Comparison of ENCODE assay signal across 40 mouse cellular contexts in the genomic region with DNA sequence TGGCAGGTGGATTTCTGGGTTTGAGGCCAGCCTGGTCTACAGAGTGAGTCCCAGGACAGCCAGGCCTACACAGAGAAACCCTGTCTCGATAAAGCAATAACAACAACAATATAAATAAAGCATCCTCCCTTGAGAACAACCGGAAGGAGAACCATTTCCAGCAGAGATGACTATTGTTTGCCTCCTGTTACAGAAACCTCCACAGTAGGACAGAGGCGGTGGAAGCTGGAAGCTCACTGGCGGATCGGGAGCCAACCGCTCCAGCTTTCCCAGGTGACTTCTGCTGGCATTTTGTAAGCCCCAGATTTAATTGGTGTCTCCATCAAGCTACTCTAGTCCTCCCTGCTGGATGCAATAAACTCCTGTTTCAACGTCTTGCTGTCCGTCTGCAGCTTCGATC. TPM values are rescaled to one million over a fixed set of nuclear protein-coding genes. Genes with fewer than 3 reads are reported as not detected.
"Had no signal": no experiment of that assay in that cellular context is flagged by ENCODE, and none has a peak within 500 bp of the region (broad histone marks: within the 10 kb centered on the region; RNA-seq: fewer than 3 reads in every experiment).

No protein-coding gene starts in this region.

- H3K4me3 ChIP-seq: heart, embryonic 10.5 days; heart, embryonic 12.5 days; hindbrain, embryonic 13.5 days; hindbrain, embryonic 15.5 days; kidney, embryonic 15.5 days; limb, embryonic 13.5 days; limb, embryonic 15.5 days had no signal

- H3K4me1 ChIP-seq: hindbrain, embryonic 13.5 days; hindbrain, embryonic 15.5 days; kidney, embryonic 15.5 days had no signal

- H3K9me3 ChIP-seq: heart, embryonic 10.5 days; heart, embryonic 12.5 days; hindbrain, embryonic 13.5 days; hindbrain, embryonic 15.5 days; kidney, embryonic 15.5 days; limb, embryonic 13.5 days; limb, embryonic 15.5 days had no signal

- H3K36me3 ChIP-seq: heart, embryonic 10.5 days; heart, embryonic 12.5 days; hindbrain, embryonic 13.5 days; hindbrain, embryonic 15.5 days; kidney, embryonic 15.5 days; limb, embryonic 13.5 days; limb, embryonic 15.5 days had no signal

- ATAC-seq: forebrain, postnatal 0 days; hindbrain, postnatal 0 days; intestine, embryonic 16.5 days had no signal

- H3K9ac ChIP-seq: forebrain, postnatal 0 days; heart, embryonic 12.5 days; hindbrain, embryonic 13.5 days; hindbrain, embryonic 15.5 days; kidney, embryonic 15.5 days; limb, embryonic 13.5 days; limb, embryonic 15.5 days; liver, embryonic 14.5 days had no signal

- H3K27me3 ChIP-seq: heart, embryonic 12.5 days; hindbrain, embryonic 13.5 days; hindbrain, embryonic 15.5 days; kidney, embryonic 15.5 days; limb, embryonic 15.5 days had no signal

- H3K27ac ChIP-seq: heart, embryonic 10.5 days; hindbrain, embryonic 13.5 days; hindbrain, embryonic 15.5 days; hindbrain, postnatal 0 days; kidney, embryonic 15.5 days; kidney, postnatal 0 days; limb, embryonic 13.5 days; limb, embryonic 15.5 days had no signal

- DNase-seq: forebrain, postnatal 0 days; gastrocnemius, postnatal 10 days; gastrocnemius, postnatal 25 days; heart, adult 18-20 months; heart, postnatal 10 days; heart, postnatal 36 days; kidney, adult 11 months; kidney, adult 2 months; kidney, adult 9 months; kidney, postnatal 14 days; kidney, postnatal 36 days; layer of hippocampus, adult 9-11 months; layer of hippocampus, postnatal 36 days; left cerebral cortex, postnatal 4 days had no signal

- H3K4me2 ChIP-seq: heart, embryonic 12.5 days; hindbrain, embryonic 13.5 days; hindbrain, embryonic 15.5 days; kidney, embryonic 15.5 days; limb, embryonic 13.5 days; limb, embryonic 15.5 days had no signal

RNA-seq across cellular contexts. Expression of a gene that starts 7.0 kb away (rescaled TPM):
- total RNA-seq: forebrain, postnatal 0 days; heart, adult 18-20 months; heart, postnatal 10 days; hindbrain, postnatal 0 days; layer of hippocampus, adult 18-20 months; layer of hippocampus, adult 8-10 months; layer of hippocampus, postnatal 14 days; left cerebral cortex, postnatal 4 days had no signal
- polyA plus RNA-seq: hindbrain, postnatal 0 days had no signal

RNA-seq across cellular contexts. Expression of a gene that starts 12.3 kb away (rescaled TPM):
- total RNA-seq: forebrain, postnatal 0 days; gastrocnemius, adult 18-20 months; gastrocnemius, postnatal 10 days; gastrocnemius, postnatal 25 days; heart, adult 18-20 months; heart, postnatal 10 days; heart, postnatal 36 days; hematopoietic stem cell, adult 5-6 weeks; hindbrain, postnatal 0 days; layer of hippocampus, adult 18-20 months; layer of hippocampus, adult 8-10 months; layer of hippocampus, postnatal 14 days; layer of hippocampus, postnatal 36 days; left cerebral cortex, adult 18-20 months; left cerebral cortex, adult 8-10 months; left cerebral cortex, postnatal 10 days; left cerebral cortex, postnatal 25 days; left cerebral cortex, postnatal 4 days had no signal
- polyA plus RNA-seq: forebrain, postnatal 0 days; gonadal fat pad, adult 2 months; heart, embryonic 10.5 days; heart, embryonic 12.5 days; heart, embryonic 14.5 days; heart, embryonic 16.5 days; hindbrain, embryonic 11.5 days; hindbrain, embryonic 13.5 days; hindbrain, embryonic 15.5 days; hindbrain, postnatal 0 days; intestine, embryonic 16.5 days; kidney, adult 2 months; kidney, postnatal 0 days; large intestine, adult 2 months; limb, embryonic 11.5 days; liver, embryonic 14.5 days had no signal
